In genomic region chr2:122160680-122161079, GRCm38 (mm10) we compare ENCODE assay signal across 8 mouse cellular contexts. TPM values are rescaled to one million over a fixed set of nuclear protein-coding genes. Genes with fewer than 3 reads are reported as not detected.
DNase-seq lines count a peak whose midpoint lies in the region; ATAC-seq lines count a peak whose summit lies in the region.

Trim69 (plus strand) TSS chr2:122160700.

- H3K36me3 ChIP-seq in intestine, embryonic 14.5 days (ENCODE audit: control insufficient read depth, insufficient read depth, low read length), result no peaks in the 10 kb centered on the region

- peak; percentile 59 for ATAC-seq in common myeloid progenitor, adult 5-6 weeks (replicated peaks; ENCODE audit: low read depth, poor library complexity, severe bottlenecking)
- ATAC-seq in intestine, embryonic 14.5 days (replicated peaks; ENCODE audit: low FRiP score, low TSS enrichment, low read depth), result peak; percentile 48; the same call in 1 of the 2 replicates
- peak; percentile 67 for ATAC-seq in megakaryocyte-erythroid progenitor cell, adult 5-6 weeks (replicated peaks; ENCODE audit: low FRiP score, low TSS enrichment, poor library complexity, severe bottlenecking)

- H3K9ac ChIP-seq in intestine, embryonic 14.5 days (ENCODE audit: low read length), result no peak within 1 kb of the TSS

- H3K4me2 ChIP-seq in intestine, embryonic 14.5 days (ENCODE audit: low read length), result no peak within 1 kb of the TSS

- no peak within 1 kb of the TSS for H3K4me3 ChIP-seq in intestine, embryonic 14.5 days (ENCODE audit: low read depth, low read length)

- no peaks in the 10 kb centered on the region for H3K9me3 ChIP-seq in intestine, embryonic 14.5 days (ENCODE audit: control insufficient read depth, low read length)

- H3K27ac ChIP-seq in intestine, embryonic 14.5 days (ENCODE audit: low read depth), result peak within 1 kb of the TSS; percentile 22; the same call in 1 of the 2 replicates

- H3K27me3 ChIP-seq in intestine, embryonic 14.5 days (replicated peaks; ENCODE audit: control insufficient read depth, insufficient read depth, low read length), result no peaks in the 10 kb centered on the region

- peaks cover 4% of the 10 kb centered on the region for H3K4me1 ChIP-seq in intestine, embryonic 14.5 days (replicated peaks; ENCODE audit: control insufficient read depth, insufficient read depth, low read length)

- DNase-seq in adrenal gland, adult (ENCODE audit: inconsistent age in 2 of 2, low spot score in 1 of 2), result peak; percentile 78 to 94
- peak; percentile 91 for DNase-seq in gastrocnemius, postnatal 10 days
- peak; percentile 84 for DNase-seq in intestine, embryonic 14.5 days (ENCODE audit: low spot score)
- DNase-seq in left cerebral cortex, adult 8-10 months (ENCODE audit: low spot score in 2 of 2), result peak; percentile 30 to 48
- peak; percentile 22 to 44 for DNase-seq in right cerebral cortex, postnatal 36 days (ENCODE audit: low spot score in 2 of 2)
- DNase-seq in urinary bladder, postnatal 4 days (ENCODE audit: low spot score in 2 of 2), result peak; percentile 66 to 82

- 42% methylated on average over 2 of the region's 2 CpGs for WGBS in intestine, embryonic 14.5 days

RNA-seq across cellular contexts. Expression of gene Trim69, which starts in this region (rescaled TPM):
- total RNA-seq in common myeloid progenitor, adult 5-6 weeks (2017), result not detected in 2 replicates
- not detected for total RNA-seq in gastrocnemius, postnatal 10 days (2021)
- polyA plus RNA-seq in intestine, embryonic 14.5 days (2014; fragmentation: Nextera tagmentation; extraction: Ambion mirVana), result not detected in 2 replicates
- total RNA-seq in left cerebral cortex, adult 8-10 months (2022), result not detected
- not detected in 2 replicates for total RNA-seq in megakaryocyte-erythroid progenitor cell, adult 5-6 weeks (2014; fragmentation: Nextera tagmentation)
- total RNA-seq in megakaryocyte-erythroid progenitor cell, adult 5-6 weeks (2017), result 0.76 and 1.1 TPM in 2 replicates

Comparison
In these comparisons a context has a peak if more than half of its experiments do, and no peak if none do; other contexts are left out.
1. Peak in ATAC-seq in common myeloid progenitor, adult 5-6 weeks; RNA of the gene not detected or under 1 TPM.
2. Peak in DNase-seq in gastrocnemius, postnatal 10 days; RNA of the gene not detected or under 1 TPM.
3. Peak in DNase-seq, ATAC-seq and H3K27ac ChIP-seq in intestine, embryonic 14.5 days; RNA of the gene not detected or under 1 TPM.
4. Peak in DNase-seq in left cerebral cortex, adult 8-10 months; RNA of the gene not detected or under 1 TPM.
5. DNase-seq: peak in every context shown above with its lines; median percentile 91 in gastrocnemius, postnatal 10 days; 86 in adrenal gland, adult; 84 in intestine, embryonic 14.5 days; 74 in urinary bladder, postnatal 4 days; 39 in left cerebral cortex, adult 8-10 months; 33 in right cerebral cortex, postnatal 36 days.